Mouse (Mus musculus) adrenal gland, adult 8-10 months (tissue): ENCODE data around the gene Tiam1. TPM values are rescaled to one million over a fixed set of nuclear protein-coding genes. Genes with fewer than 3 reads are reported as not detected.

ENCODE experiments used
- DNase-seq: peaks from one replicate; pipeline ENCODE4 v3.0.0; 2022
- total RNA-seq, 4 experiments: library from RNA; stranded (reverse); gene quantifications; 2 replicates each; pipeline ENCODE4 v1.2.4; 2022

The Tiam1 gene
- total RNA-seq, 4 experiments from 2014 or later: 69.6 to 107 (median 85.5) TPM

GRCm38 (mm10) chr16:90045611-90046010 is 98.0 kb downstream of the Tiam1 start:
- no peak for DNase-seq

- no peak for DNase-seq
Observed at GRCm38 (mm10) chr16:90044004-90044754, 99.4 kb downstream of the Tiam1 start.

- DNase-seq: no peak
Observed at GRCm38 (mm10) chr16:90042874-90043273, 100.7 kb downstream of the Tiam1 start.

- DNase-seq: no peak
Observed at GRCm38 (mm10) chr16:90042386-90042785, 101.2 kb downstream of the Tiam1 start.

GRCm38 (mm10) chr16:90040771-90041364 is 102.7 kb downstream of the Tiam1 start:
- no peak for DNase-seq

- DNase-seq: no peak
Observed at GRCm38 (mm10) chr16:90035595-90036110, 107.9 kb downstream of the Tiam1 start.

GRCm38 (mm10) chr16:90030355-90030754 is 113.2 kb downstream of the Tiam1 start:
- no peak for DNase-seq

- DNase-seq: no peak
Observed at GRCm38 (mm10) chr16:90027886-90028285, 115.7 kb downstream of the Tiam1 start.

GRCm38 (mm10) chr16:90025526-90026172 is 117.9 kb downstream of the Tiam1 start:
- no peak for DNase-seq

- no peak for DNase-seq
Observed at GRCm38 (mm10) chr16:90023665-90024010, 119.9 kb downstream of the Tiam1 start.

GRCm38 (mm10) chr16:90022932-90023664 is 120.5 kb downstream of the Tiam1 start:
- no peak for DNase-seq

- no peak for DNase-seq
Observed at GRCm38 (mm10) chr16:90016046-90016445, 127.5 kb downstream of the Tiam1 start.

- no peak for DNase-seq
Observed at GRCm38 (mm10) chr16:90014596-90014995, 129.0 kb downstream of the Tiam1 start.

- no peak for DNase-seq
Observed at GRCm38 (mm10) chr16:90011521-90012181, 131.9 kb downstream of the Tiam1 start.

- DNase-seq: no peak
Observed at GRCm38 (mm10) chr16:90008504-90008903, 135.1 kb downstream of the Tiam1 start.

GRCm38 (mm10) chr16:90007391-90007977 is 136.1 kb downstream of the Tiam1 start:
- no peak for DNase-seq

GRCm38 (mm10) chr16:90003556-90003955 is 140.0 kb downstream of the Tiam1 start:
- DNase-seq: no peak

GRCm38 (mm10) chr16:89995155-89995554 is 148.4 kb downstream of the Tiam1 start:
- DNase-seq: no peak

- no peak for DNase-seq
Observed at GRCm38 (mm10) chr16:89993991-89994825, 149.4 kb downstream of the Tiam1 start.

GRCm38 (mm10) chr16:89993506-89993905 is 150.1 kb downstream of the Tiam1 start:
- no peak for DNase-seq

GRCm38 (mm10) chr16:89991701-89992152 is 151.8 kb downstream of the Tiam1 start:
- DNase-seq: no peak
